Mouse (Mus musculus) liver, embryonic 14.5 days (tissue): ENCODE results near the gene Cdkn2aipnl.

Experiments used
- CTCF ChIP-seq: IDR thresholded peaks from 2 replicates; pipeline ENCODE4 v1.5.1; 2016; ENCODE audit warnings: antibody characterized with exemption, low read depth, control low read depth
- EP300 ChIP-seq: IDR thresholded peaks from 2 replicates; pipeline ENCODE4 v1.6.1; 2016; ENCODE audit warnings: antibody characterized with exemption, low read depth

DNA sequence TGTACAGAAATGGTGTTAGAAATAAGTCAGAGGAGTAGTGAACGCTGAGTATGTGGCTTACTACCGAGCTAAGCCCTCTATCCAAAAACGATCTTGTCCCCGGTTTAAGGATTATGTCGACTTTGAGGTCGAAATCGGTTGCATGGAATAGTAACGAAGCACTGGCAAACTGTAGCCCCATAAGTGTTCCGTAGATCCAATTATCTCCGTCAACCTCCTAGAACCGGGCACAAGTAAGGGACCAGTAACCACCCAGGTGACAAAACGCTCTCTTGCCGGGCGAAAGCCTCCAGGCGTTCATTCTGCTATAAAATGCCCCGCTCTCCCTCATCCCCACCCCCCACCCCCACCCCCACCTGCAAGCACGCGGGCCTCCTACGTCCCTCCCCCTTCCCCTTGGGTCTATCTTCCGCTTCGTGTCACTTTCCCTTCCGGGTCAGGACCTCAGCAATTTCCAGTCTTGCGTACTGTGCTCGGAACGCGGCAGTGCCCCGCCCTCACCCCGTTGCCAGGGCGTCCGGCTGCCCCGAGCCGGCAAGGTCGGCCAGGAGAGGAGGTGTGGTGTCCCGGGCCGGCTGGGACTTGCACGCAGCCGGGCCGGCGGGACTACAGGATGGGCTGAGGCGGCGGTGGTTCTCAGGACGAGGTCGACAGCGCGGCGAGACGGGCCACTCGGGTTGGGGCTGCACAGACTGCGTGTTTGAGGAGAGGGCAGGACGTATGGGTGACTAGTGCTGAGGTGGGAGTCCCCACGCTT, 36.5 kb downstream of the Cdkn2aipnl start, which contains the start of gene Cdkl3:
- TF ChIP-seq EP300 (0 out of 2 replicates have a peak, but pooled peaks have one; percentile 6), CTCF (no peak)
